Comparison of ENCODE assay signal across 9 mouse cellular contexts in the genomic region with DNA sequence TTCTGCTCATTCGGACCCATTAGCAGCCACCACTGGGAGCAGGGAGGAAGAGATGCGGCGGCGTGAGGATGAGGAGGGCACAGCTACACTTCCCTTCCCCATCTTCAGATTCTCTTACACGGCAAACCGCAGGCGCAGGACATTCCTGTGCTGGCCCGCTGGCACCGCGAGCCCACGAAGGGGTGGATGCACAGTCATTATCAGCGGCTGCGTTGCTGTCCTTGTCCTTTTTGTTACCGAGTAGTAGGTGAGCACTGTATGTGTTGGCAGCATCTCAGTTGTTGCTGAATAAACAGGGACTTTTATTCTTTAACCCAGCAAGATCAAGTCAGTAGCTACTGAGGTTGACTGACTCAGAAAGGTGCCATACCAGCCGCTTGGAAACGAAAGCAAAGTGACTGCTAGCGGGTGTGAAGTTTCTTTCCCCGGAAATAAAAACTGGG. TPM values are rescaled to one million over a fixed set of nuclear protein-coding genes. Genes with fewer than 3 reads are reported as not detected.
DNase-seq lines count a peak whose midpoint lies in the region; ATAC-seq and TF ChIP-seq lines count a peak whose summit lies in the region.
"Had no signal": no experiment of that assay in that cellular context is flagged by ENCODE, and none has a peak within 500 bp of the region (broad histone marks: within the 10 kb centered on the region; RNA-seq: fewer than 3 reads in every experiment).

No protein-coding gene starts in this region.

- no peak for TF ChIP-seq CTCF in embryonic fibroblast, embryonic 13.5 days (IDR thresholded peaks at IDR 0.05; ENCODE audit: borderline replicate concordance, insufficient read depth, low read length)
- TF ChIP-seq CTCF in lung, postnatal 0 days (IDR thresholded peaks at IDR 0.05), result no peak

- TF ChIP-seq EP300 in lung, postnatal 0 days (IDR thresholded peaks at IDR 0.05), result no peak

- no peaks in the 10 kb centered on the region; the same call in 1 of the 2 replicates for H3K4me1 ChIP-seq in hindbrain, embryonic 10.5 days (replicated peaks)
- H3K4me1 ChIP-seq in hindbrain, embryonic 11.5 days (replicated peaks; ENCODE audit: control insufficient read depth, insufficient read depth, low read length), result no peaks in the 10 kb centered on the region
- no peaks in the 10 kb centered on the region for H3K4me1 ChIP-seq in embryonic fibroblast, embryonic 13.5 days (ENCODE audit: control insufficient read depth, insufficient read depth, low read length)
- H3K4me1 ChIP-seq in intestine, embryonic 16.5 days (ENCODE audit: control insufficient read depth, insufficient read depth, low read length), result no peaks in the 10 kb centered on the region; the same call in 1 of the 2 replicates
- H3K4me1 ChIP-seq in lung, postnatal 0 days (ENCODE audit: insufficient read depth, low read depth, low read length), result no peaks in the 10 kb centered on the region

- no peak for TF ChIP-seq POLR2A in embryonic fibroblast, embryonic 13.5 days (IDR thresholded peaks at IDR 0.05; ENCODE audit: low read depth, low read length)

- H3K9ac ChIP-seq in hindbrain, embryonic 11.5 days (ENCODE audit: low read depth, low read length), result no peak overlapping the region
- H3K9ac ChIP-seq in intestine, embryonic 16.5 days (ENCODE audit: low read depth, low read length), result peak overlapping the region; percentile 60
- no peak overlapping the region for H3K9ac ChIP-seq in lung, postnatal 0 days (replicated peaks; ENCODE audit: low read depth)

- no peaks in the 10 kb centered on the region for H3K9me3 ChIP-seq in hindbrain, embryonic 10.5 days
- no peaks in the 10 kb centered on the region for H3K9me3 ChIP-seq in hindbrain, embryonic 11.5 days (ENCODE audit: control insufficient read depth, low read length)
- no peaks in the 10 kb centered on the region for H3K9me3 ChIP-seq in intestine, embryonic 16.5 days (ENCODE audit: control insufficient read depth, low read length)
- H3K9me3 ChIP-seq in lung, postnatal 0 days (ENCODE audit: low read length), result no peaks in the 10 kb centered on the region

- no peak overlapping the region for H3K27ac ChIP-seq in hindbrain, embryonic 10.5 days
- no peak overlapping the region for H3K27ac ChIP-seq in hindbrain, embryonic 11.5 days (ENCODE audit: low read depth, low read length)
- H3K27ac ChIP-seq in embryonic fibroblast, embryonic 13.5 days (ENCODE audit: insufficient read depth, low read length), result no peak overlapping the region
- no peak overlapping the region for H3K27ac ChIP-seq in intestine, embryonic 16.5 days (ENCODE audit: low read length)
- H3K27ac ChIP-seq in lung, postnatal 0 days (ENCODE audit: low read length), result peak overlapping the region; percentile 28; the same call in 1 of the 2 replicates

- H3K27me3 ChIP-seq in hindbrain, embryonic 10.5 days (ENCODE audit: insufficient read depth, poor library complexity, severe bottlenecking), result no peaks in the 10 kb centered on the region
- no peaks in the 10 kb centered on the region for H3K27me3 ChIP-seq in hindbrain, embryonic 11.5 days (ENCODE audit: control insufficient read depth, insufficient read depth, low read length)
- H3K27me3 ChIP-seq in intestine, embryonic 16.5 days (replicated peaks; ENCODE audit: control insufficient read depth, insufficient read depth, low read length), result no peaks in the 10 kb centered on the region
- H3K27me3 ChIP-seq in lung, postnatal 0 days (replicated peaks; ENCODE audit: insufficient read depth, low read length), result no peaks in the 10 kb centered on the region
- H3K27me3 ChIP-seq: Patski had no signal

- ATAC-seq in hindbrain, embryonic 11.5 days (ENCODE audit: low FRiP score), result no peak
- peak; percentile 40; the same call in 1 of the 2 replicates for ATAC-seq in intestine, embryonic 16.5 days
- ATAC-seq in lung, postnatal 0 days, result peak; percentile 62
- ATAC-seq: Patski had no signal

- WGBS in hindbrain, embryonic 10.5 days, result 52% methylated on average over 18 of the region's 18 CpGs
- WGBS in hindbrain, embryonic 11.5 days, result 40% methylated on average over 18 of the region's 18 CpGs
- WGBS in intestine, embryonic 16.5 days, result 31% methylated on average over 18 of the region's 18 CpGs
- 14% methylated on average over 18 of the region's 18 CpGs for WGBS in lung, postnatal 0 days

- no peak for DNase-seq in hindbrain, embryonic 10.5 days (ENCODE audit: low spot score)
- no peak for DNase-seq in hindbrain, embryonic 11.5 days (ENCODE audit: low spot score)
- DNase-seq in lung, postnatal 0 days (ENCODE audit: low spot score), result peak; percentile 45
- DNase-seq in thymus, adult 18-20 months, result peak; percentile 39 to 66
- DNase-seq in cerebellum, adult 11 months, result no peak
- no peak for DNase-seq in layer of hippocampus, postnatal 14 days (ENCODE audit: low spot score in 2 of 2)

- no peak overlapping the region for H3K4me2 ChIP-seq in hindbrain, embryonic 11.5 days (replicated peaks; ENCODE audit: low read depth, low read length)
- peak overlapping the region; percentile 70 for H3K4me2 ChIP-seq in intestine, embryonic 16.5 days (ENCODE audit: low read depth, low read length)
- peak overlapping the region; percentile 62 for H3K4me2 ChIP-seq in lung, postnatal 0 days (replicated peaks; ENCODE audit: low read depth, low read length)

- no peaks in the 10 kb centered on the region for H3K36me3 ChIP-seq in hindbrain, embryonic 10.5 days
- H3K36me3 ChIP-seq in hindbrain, embryonic 11.5 days (ENCODE audit: control insufficient read depth, insufficient read depth, low read length), result no peaks in the 10 kb centered on the region
- no peaks in the 10 kb centered on the region for H3K36me3 ChIP-seq in intestine, embryonic 16.5 days (ENCODE audit: control insufficient read depth, insufficient read depth, low read length)
- no peaks in the 10 kb centered on the region for H3K36me3 ChIP-seq in lung, postnatal 0 days (ENCODE audit: insufficient read depth, low read length)

- H3K4me3 ChIP-seq in hindbrain, embryonic 10.5 days, result peak overlapping the region; percentile 23; the same call in 1 of the 2 replicates
- H3K4me3 ChIP-seq in hindbrain, embryonic 11.5 days (ENCODE audit: low read depth, low read length), result no peak overlapping the region
- peak overlapping the region; percentile 20; the same call in 1 of the 2 replicates for H3K4me3 ChIP-seq in embryonic fibroblast, embryonic 13.5 days (ENCODE audit: insufficient read depth, low read length)
- H3K4me3 ChIP-seq in intestine, embryonic 16.5 days (ENCODE audit: low read length), result peak overlapping the region; percentile 45
- H3K4me3 ChIP-seq in lung, postnatal 0 days (ENCODE audit: low read depth, low read length), result peak overlapping the region; percentile 36

RNA-seq across cellular contexts. Expression of a gene that starts 13.8 kb away (rescaled TPM):
- polyA plus RNA-seq in hindbrain, embryonic 10.5 days (2016; fragmentation: Nextera tagmentation; extraction: Ambion mirVana), result 697 and 720 TPM in 2 replicates
- polyA plus RNA-seq in hindbrain, embryonic 11.5 days (2014; fragmentation: Nextera tagmentation; extraction: Ambion mirVana), result 722 and 727 TPM in 2 replicates
- polyA plus RNA-seq in embryonic fibroblast, embryonic 13.5 days (2011; ENCODE audit: insufficient read length, low read depth, missing spikeins), result 170 and 174 TPM in 2 replicates
- polyA plus RNA-seq in intestine, embryonic 16.5 days (2015; fragmentation: Nextera tagmentation; extraction: Ambion mirVana), result 527 and 590 TPM in 2 replicates
- 608 and 620 TPM in 2 replicates for polyA plus RNA-seq in lung, postnatal 0 days (2015; fragmentation: Nextera tagmentation; extraction: Ambion mirVana)
- total RNA-seq in layer of hippocampus, postnatal 14 days (2021), result 100 to 1,000 TPM; 295 to 298 TPM

Comparison
In these comparisons a context has a peak if more than half of its experiments do, and no peak if none do; other contexts are left out.
1. DNase-seq: peak in lung, postnatal 0 days (single experiment) and thymus, adult 18-20 months (2 of 2); none in hindbrain, embryonic 10.5 days (single experiment), hindbrain, embryonic 11.5 days (single experiment), cerebellum, adult 11 months (single experiment) and layer of hippocampus, postnatal 14 days (0 of 2).